Mouse (Mus musculus): Measurements from ENCODE around the gene Jam3. TPM values are rescaled to one million over a fixed set of nuclear protein-coding genes. Genes with fewer than 3 reads are reported as not detected.

Jam3 gene
- polyA plus RNA-seq, 1 experiment from 2014 or later = 26.3 TPM

DNA sequence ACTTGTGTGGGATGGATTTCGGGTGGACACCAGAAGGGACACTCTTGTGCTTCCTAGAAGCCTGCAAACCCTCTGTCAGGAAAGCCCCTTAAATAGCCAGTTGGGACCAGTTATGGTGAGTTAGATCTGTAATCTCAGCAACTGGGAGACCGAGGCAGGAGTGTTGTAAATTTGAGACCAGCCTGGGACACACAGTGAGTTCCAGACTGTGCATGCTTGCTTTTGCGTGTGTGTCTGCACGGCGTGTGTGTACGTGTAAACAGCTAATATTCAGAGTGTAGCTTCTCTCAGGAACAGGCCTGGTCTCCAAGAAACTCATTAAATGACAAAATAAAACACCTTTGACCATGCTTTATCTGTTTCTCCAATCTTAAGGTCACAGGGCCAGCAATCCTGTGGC lies 20.5 kb upstream of the Jam3 start:
- H3K9me3 ChIP-seq (ENCODE audit: control insufficient read depth, low read length) = no peaks in the 10 kb centered on the region
- H3K27me3 ChIP-seq (replicated peaks; ENCODE audit: control insufficient read depth, insufficient read depth, low read length) = no peaks in the 10 kb centered on the region
- H3K9ac ChIP-seq (ENCODE audit: low read depth, low read length) = no peak overlapping the region
- H3K27ac ChIP-seq (ENCODE audit: low read depth, low read length) = no peak overlapping the region
- no peaks in the 10 kb centered on the region for H3K36me3 ChIP-seq (ENCODE audit: control insufficient read depth, insufficient read depth, low read length)
- no peak overlapping the region for H3K4me3 ChIP-seq (ENCODE audit: low read depth, low read length)
- ATAC-seq (replicated peaks; ENCODE audit: low FRiP score) = no peak
- WGBS = 83% methylated on average over 6 of the region's 6 CpGs
- no peaks in the 10 kb centered on the region for H3K4me1 ChIP-seq (replicated peaks; ENCODE audit: control insufficient read depth, insufficient read depth, low read length)
- DNase-seq (ENCODE audit: low spot score) = no peak
- no peak overlapping the region for H3K4me2 ChIP-seq

- WGBS = 83% methylated on average over 13 of the region's 13 CpGs
- Histone ChIP-seq H3K4me1 (replicated peaks; ENCODE audit: control insufficient read depth, insufficient read depth, low read length) (no peaks in the 10 kb centered on the region), H3K4me2 (no peak overlapping the region), H3K4me3 (ENCODE audit: low read depth, low read length) (no peak overlapping the region), H3K27ac (ENCODE audit: low read depth, low read length) (no peak overlapping the region), H3K9me3 (ENCODE audit: control insufficient read depth, low read length) (no peaks in the 10 kb centered on the region), H3K9ac (ENCODE audit: low read depth, low read length) (no peak overlapping the region), H3K27me3 (replicated peaks; ENCODE audit: control insufficient read depth, insufficient read depth, low read length) (no peaks in the 10 kb centered on the region), H3K36me3 (ENCODE audit: control insufficient read depth, insufficient read depth, low read length) (no peaks in the 10 kb centered on the region)
- no peak for ATAC-seq (replicated peaks; ENCODE audit: low FRiP score)
- no peak for DNase-seq (ENCODE audit: low spot score)
These were observed 20.0 kb upstream of the Jam3 start for GRCm38 (mm10) chr9:27175241-27175640.

DNA sequence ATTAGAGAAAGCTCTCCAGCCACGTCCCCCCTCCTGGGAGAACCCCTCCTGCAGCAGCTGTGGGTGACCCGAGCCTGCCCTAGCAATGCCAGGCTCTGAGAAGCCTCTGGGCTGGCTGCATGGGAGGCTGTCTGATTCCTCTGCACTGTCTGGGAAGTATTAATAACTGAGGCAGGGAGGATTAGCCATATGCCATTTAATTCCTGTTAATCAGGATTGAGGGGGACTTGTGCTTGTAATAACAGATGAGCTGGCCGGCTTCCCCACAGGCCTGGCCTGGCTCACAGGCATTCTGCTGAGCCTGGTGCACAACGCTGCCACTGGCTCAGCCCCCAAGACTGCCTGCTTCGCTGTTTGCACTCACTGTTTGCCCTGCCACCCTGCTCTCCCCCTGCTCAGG lies 18.9 kb upstream of the Jam3 start:
- Histone ChIP-seq H3K4me2 (no peak overlapping the region), H3K4me1 (replicated peaks; ENCODE audit: control insufficient read depth, insufficient read depth, low read length) (no peaks in the 10 kb centered on the region), H3K4me3 (ENCODE audit: low read depth, low read length) (no peak overlapping the region), H3K36me3 (ENCODE audit: control insufficient read depth, insufficient read depth, low read length) (no peaks in the 10 kb centered on the region), H3K27ac (ENCODE audit: low read depth, low read length) (no peak overlapping the region), H3K9me3 (ENCODE audit: control insufficient read depth, low read length) (no peaks in the 10 kb centered on the region), H3K9ac (ENCODE audit: low read depth, low read length) (no peak overlapping the region), H3K27me3 (replicated peaks; ENCODE audit: control insufficient read depth, insufficient read depth, low read length) (no peaks in the 10 kb centered on the region)
- DNase-seq (ENCODE audit: low spot score) (no peak), ATAC-seq (replicated peaks; ENCODE audit: low FRiP score) (no peak)
- 52% methylated on average over 5 of the region's 5 CpGs for WGBS

- ATAC-seq (replicated peaks; ENCODE audit: low FRiP score) (no peak), DNase-seq (ENCODE audit: low spot score) (no peak)
- no peaks in the 10 kb centered on the region for H3K4me1 ChIP-seq (replicated peaks; ENCODE audit: control insufficient read depth, insufficient read depth, low read length)
- 79% methylated on average over 2 of the region's 2 CpGs for WGBS
- H3K9ac ChIP-seq (ENCODE audit: low read depth, low read length) = no peak overlapping the region
- no peaks in the 10 kb centered on the region for H3K36me3 ChIP-seq (ENCODE audit: control insufficient read depth, insufficient read depth, low read length)
- no peak overlapping the region for H3K4me2 ChIP-seq
- H3K4me3 ChIP-seq (ENCODE audit: low read depth, low read length) = no peak overlapping the region
- no peaks in the 10 kb centered on the region for H3K27me3 ChIP-seq (replicated peaks; ENCODE audit: control insufficient read depth, insufficient read depth, low read length)
- H3K27ac ChIP-seq (ENCODE audit: low read depth, low read length) = no peak overlapping the region
- H3K9me3 ChIP-seq (ENCODE audit: control insufficient read depth, low read length) = no peaks in the 10 kb centered on the region
These were observed 18.4 kb upstream of the Jam3 start for GRCm38 (mm10) chr9:27173646-27174045.

- 74% methylated on average over 6 of the region's 6 CpGs for WGBS
- Histone ChIP-seq H3K27me3 (replicated peaks; ENCODE audit: control insufficient read depth, insufficient read depth, low read length) (no peaks in the 10 kb centered on the region), H3K9ac (ENCODE audit: low read depth, low read length) (no peak overlapping the region), H3K4me1 (replicated peaks; ENCODE audit: control insufficient read depth, insufficient read depth, low read length) (no peaks in the 10 kb centered on the region), H3K9me3 (ENCODE audit: control insufficient read depth, low read length) (no peaks in the 10 kb centered on the region), H3K4me2 (no peak overlapping the region), H3K27ac (ENCODE audit: low read depth, low read length) (no peak overlapping the region), H3K36me3 (ENCODE audit: control insufficient read depth, insufficient read depth, low read length) (no peaks in the 10 kb centered on the region), H3K4me3 (ENCODE audit: low read depth, low read length) (no peak overlapping the region)
- ATAC-seq (replicated peaks; ENCODE audit: low FRiP score) = no peak
- no peak for DNase-seq (ENCODE audit: low spot score)
These were observed 17.6 kb upstream of the Jam3 start for GRCm38 (mm10) chr9:27172839-27173238.

DNA sequence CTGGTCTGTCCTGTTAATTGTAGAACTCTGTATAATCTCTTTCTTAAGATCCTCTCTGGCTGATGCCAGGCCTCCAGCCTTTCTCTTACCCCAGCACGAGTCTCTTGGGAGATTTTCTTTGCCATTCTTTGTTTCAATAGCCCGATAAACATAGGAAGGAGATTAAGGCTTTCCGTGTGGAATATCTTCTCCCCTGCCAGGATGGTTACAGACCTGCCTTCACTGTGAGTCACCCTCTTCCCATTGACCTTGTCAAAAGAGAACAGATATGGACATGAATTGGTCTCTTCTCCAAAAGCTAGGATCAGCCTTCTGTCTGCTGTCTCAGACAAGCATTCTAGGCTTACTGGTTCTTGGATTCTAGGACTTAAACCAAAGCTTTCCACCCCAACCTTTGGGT lies 15.5 kb upstream of the Jam3 start:
- DNase-seq (ENCODE audit: low spot score) (no peak), ATAC-seq (replicated peaks; ENCODE audit: low FRiP score) (no peak)
- H3K9ac ChIP-seq (ENCODE audit: low read depth, low read length) = no peak overlapping the region
- H3K27ac ChIP-seq (ENCODE audit: low read depth, low read length) = no peak overlapping the region
- H3K9me3 ChIP-seq (ENCODE audit: control insufficient read depth, low read length) = no peaks in the 10 kb centered on the region
- no peak overlapping the region for H3K4me2 ChIP-seq
- H3K27me3 ChIP-seq (replicated peaks; ENCODE audit: control insufficient read depth, insufficient read depth, low read length) = no peaks in the 10 kb centered on the region
- H3K4me1 ChIP-seq (replicated peaks; ENCODE audit: control insufficient read depth, insufficient read depth, low read length) = no peaks in the 10 kb centered on the region
- no peaks in the 10 kb centered on the region for H3K36me3 ChIP-seq (ENCODE audit: control insufficient read depth, insufficient read depth, low read length)
- no peak overlapping the region for H3K4me3 ChIP-seq (ENCODE audit: low read depth, low read length)
- WGBS = 69% methylated on average over 3 of the region's 3 CpGs

DNA sequence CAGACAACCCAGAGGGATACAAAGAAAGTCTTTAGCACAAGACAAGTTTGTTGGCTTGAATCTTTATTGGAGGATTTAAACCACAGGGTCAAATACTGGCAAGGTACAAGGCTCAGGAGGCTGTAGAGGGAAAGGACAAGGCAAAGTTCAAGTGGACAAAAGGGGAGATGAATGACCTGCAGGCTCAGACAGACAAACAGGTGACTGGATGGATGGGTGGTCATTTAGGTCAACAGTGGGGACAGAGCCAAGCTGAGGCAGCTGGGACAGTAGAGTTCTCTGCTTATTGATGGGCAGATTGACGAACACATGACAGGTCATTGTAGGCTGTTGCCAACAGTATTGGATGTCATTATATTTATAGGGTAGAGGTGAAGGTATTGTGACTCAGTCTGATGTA lies 11.8 kb upstream of the Jam3 start:
- 79% methylated on average over 1 of the region's 1 CpGs for WGBS
- H3K9me3 ChIP-seq (ENCODE audit: control insufficient read depth, low read length) = no peaks in the 10 kb centered on the region
- no peak overlapping the region for H3K4me3 ChIP-seq (ENCODE audit: low read depth, low read length)
- no peak overlapping the region for H3K4me2 ChIP-seq
- H3K36me3 ChIP-seq (ENCODE audit: control insufficient read depth, insufficient read depth, low read length) = no peaks in the 10 kb centered on the region
- H3K4me1 ChIP-seq (replicated peaks; ENCODE audit: control insufficient read depth, insufficient read depth, low read length) = no peaks in the 10 kb centered on the region
- no peaks in the 10 kb centered on the region for H3K27me3 ChIP-seq (replicated peaks; ENCODE audit: control insufficient read depth, insufficient read depth, low read length)
- no peak overlapping the region for H3K27ac ChIP-seq (ENCODE audit: low read depth, low read length)
- DNase-seq (ENCODE audit: low spot score) (no peak), ATAC-seq (replicated peaks; ENCODE audit: low FRiP score) (no peak)
- no peak overlapping the region for H3K9ac ChIP-seq (ENCODE audit: low read depth, low read length)

GRCm38 (mm10) chr9:27165596-27165995 lies 10.4 kb upstream of the Jam3 start:
- Histone ChIP-seq H3K27me3 (replicated peaks; ENCODE audit: control insufficient read depth, insufficient read depth, low read length) (no peaks in the 10 kb centered on the region), H3K4me2 (no peak overlapping the region), H3K9me3 (ENCODE audit: control insufficient read depth, low read length) (no peaks in the 10 kb centered on the region), H3K27ac (ENCODE audit: low read depth, low read length) (no peak overlapping the region), H3K36me3 (ENCODE audit: control insufficient read depth, insufficient read depth, low read length) (no peaks in the 10 kb centered on the region), H3K4me3 (ENCODE audit: low read depth, low read length) (no peak overlapping the region), H3K4me1 (replicated peaks; ENCODE audit: control insufficient read depth, insufficient read depth, low read length) (no peaks in the 10 kb centered on the region), H3K9ac (ENCODE audit: low read depth, low read length) (no peak overlapping the region)
- no peak for DNase-seq (ENCODE audit: low spot score)
- ATAC-seq (replicated peaks; ENCODE audit: low FRiP score) = no peak
- 70% methylated on average over 3 of the region's 3 CpGs for WGBS

DNA sequence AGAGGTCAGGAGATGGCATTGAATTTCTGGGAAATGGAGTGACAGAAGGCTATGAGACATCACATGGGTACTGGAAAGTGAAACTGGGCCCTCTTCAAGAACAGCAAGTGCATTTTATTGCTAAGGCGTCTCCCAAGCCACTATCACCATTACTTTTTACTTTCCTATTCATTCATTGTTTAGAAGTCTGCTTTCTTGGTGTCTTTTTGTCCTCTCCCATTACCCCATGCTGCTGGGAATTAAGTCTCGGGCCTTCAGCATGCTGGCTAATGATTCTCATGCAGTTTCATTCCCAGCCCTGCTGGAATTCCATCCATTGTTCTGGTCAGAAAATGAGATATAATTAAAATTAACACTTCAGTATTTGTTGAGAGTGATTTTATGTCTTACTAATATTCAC lies 9.7 kb upstream of the Jam3 start:
- no peak overlapping the region for H3K4me3 ChIP-seq (ENCODE audit: low read depth, low read length)
- no peak overlapping the region for H3K27ac ChIP-seq (ENCODE audit: low read depth, low read length)
- no peak overlapping the region for H3K4me2 ChIP-seq
- DNase-seq (ENCODE audit: low spot score) (no peak), ATAC-seq (replicated peaks; ENCODE audit: low FRiP score) (no peak)
- no peaks in the 10 kb centered on the region for H3K27me3 ChIP-seq (replicated peaks; ENCODE audit: control insufficient read depth, insufficient read depth, low read length)
- no peaks in the 10 kb centered on the region for H3K9me3 ChIP-seq (ENCODE audit: control insufficient read depth, low read length)
- no peaks in the 10 kb centered on the region for H3K36me3 ChIP-seq (ENCODE audit: control insufficient read depth, insufficient read depth, low read length)
- no peak overlapping the region for H3K9ac ChIP-seq (ENCODE audit: low read depth, low read length)
- no peaks in the 10 kb centered on the region for H3K4me1 ChIP-seq (replicated peaks; ENCODE audit: control insufficient read depth, insufficient read depth, low read length)
- WGBS = 58% methylated on average over 2 of the region's 2 CpGs
